Mouse (Mus musculus): ENCODE measurements at regions not wholly inside any gene's neighbourhood (a gene's known extent, or its start where the extent isn't known, plus 50 kb on each side); places are given as distances from the start of the nearest gene placed in this dataset.

- H3K4me1 ChIP-seq (replicated peaks; ENCODE audit: control insufficient read depth, insufficient read depth, low read length), result no peaks in the 10 kb centered on the region
- H3K27ac ChIP-seq (ENCODE audit: low read length), result no peak overlapping the region
- 30% methylated on average over 1 of the region's 1 CpGs for WGBS
- no peaks in the 10 kb centered on the region for H3K27me3 ChIP-seq (replicated peaks; ENCODE audit: control insufficient read depth, insufficient read depth, low read length)
- no peaks in the 10 kb centered on the region for H3K9me3 ChIP-seq (ENCODE audit: control insufficient read depth, low read length)
- H3K36me3 ChIP-seq (ENCODE audit: control insufficient read depth, insufficient read depth), result no peaks in the 10 kb centered on the region
- no peak overlapping the region for H3K4me2 ChIP-seq (ENCODE audit: low read length)
- ATAC-seq, result no peak
- H3K4me3 ChIP-seq (replicated peaks; ENCODE audit: low read length), result no peak overlapping the region
- H3K9ac ChIP-seq (replicated peaks; ENCODE audit: low read depth, low read length), result no peak overlapping the region
These were observed 648.0 kb upstream of the Nova1 start for GRCm38 (mm10) chr12:47466740-47467139.

DNA sequence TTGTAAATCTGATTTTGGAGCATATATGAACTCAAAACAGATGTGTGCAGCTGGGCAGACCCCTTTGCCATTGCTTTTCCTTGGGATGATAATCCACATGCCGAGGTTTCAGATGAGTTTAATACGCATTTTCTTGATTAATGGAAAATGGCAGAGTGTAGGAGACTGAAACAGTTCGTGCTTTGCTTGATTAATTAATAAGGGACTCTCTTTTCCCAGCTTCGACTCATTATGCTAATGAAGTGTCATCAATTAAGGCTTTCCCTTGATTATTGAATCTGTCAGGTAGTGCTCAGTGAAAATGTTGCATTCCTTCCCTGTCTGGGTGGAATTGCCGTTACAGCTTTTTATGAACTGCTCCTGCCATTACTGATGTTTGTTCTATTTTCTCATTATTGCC is 647.2 kb upstream of the Nova1 start:
- Histone ChIP-seq H3K4me1 (replicated peaks; ENCODE audit: control insufficient read depth, insufficient read depth, low read length) (no peaks in the 10 kb centered on the region), H3K27ac (ENCODE audit: low read length) (no peak overlapping the region), H3K9me3 (ENCODE audit: control insufficient read depth, low read length) (no peaks in the 10 kb centered on the region), H3K36me3 (ENCODE audit: control insufficient read depth, insufficient read depth) (no peaks in the 10 kb centered on the region), H3K4me3 (replicated peaks; ENCODE audit: low read length) (no peak overlapping the region), H3K27me3 (replicated peaks; ENCODE audit: control insufficient read depth, insufficient read depth, low read length) (no peaks in the 10 kb centered on the region), H3K9ac (replicated peaks; ENCODE audit: low read depth, low read length) (no peak overlapping the region), H3K4me2 (ENCODE audit: low read length) (no peak overlapping the region)
- 38% methylated on average over 5 of the region's 5 CpGs for WGBS
- no peak for ATAC-seq

DNA sequence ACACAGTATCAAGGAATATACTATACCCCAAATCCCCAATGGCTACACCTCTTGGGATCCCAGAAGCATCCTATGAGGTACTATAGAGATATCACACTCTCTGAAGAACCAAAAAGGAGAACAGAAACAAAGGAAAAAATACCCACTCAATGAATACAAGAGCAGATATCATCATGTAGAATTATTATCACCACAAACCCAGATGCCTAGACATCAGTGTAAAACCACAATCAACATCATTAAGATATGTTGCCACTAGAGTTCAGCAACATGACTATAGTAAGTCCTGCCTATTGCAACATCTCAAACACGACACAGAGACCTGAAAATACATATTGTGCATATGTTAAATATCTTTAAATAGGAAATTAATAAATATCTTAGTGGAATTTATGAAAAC is 612.9 kb upstream of the Nova1 start:
- Histone ChIP-seq H3K4me2 (ENCODE audit: low read length) (no peak overlapping the region), H3K9me3 (ENCODE audit: control insufficient read depth, low read length) (no peaks in the 10 kb centered on the region), H3K36me3 (ENCODE audit: control insufficient read depth, insufficient read depth) (no peaks in the 10 kb centered on the region), H3K27me3 (replicated peaks; ENCODE audit: control insufficient read depth, insufficient read depth, low read length) (no peaks in the 10 kb centered on the region), H3K9ac (replicated peaks; ENCODE audit: low read depth, low read length) (no peak overlapping the region), H3K4me1 (replicated peaks; ENCODE audit: control insufficient read depth, insufficient read depth, low read length) (no peaks in the 10 kb centered on the region), H3K27ac (ENCODE audit: low read length) (no peak overlapping the region), H3K4me3 (replicated peaks; ENCODE audit: low read length) (no peak overlapping the region)
- no peak for ATAC-seq
- 64% methylated on average over 1 of the region's 1 CpGs for WGBS

- ATAC-seq, result 0 out of 2 replicates have a peak, but pooled peaks have one; percentile 8
- H3K9ac ChIP-seq (replicated peaks; ENCODE audit: low read depth, low read length), result no peak overlapping the region
These were observed 593.5 kb upstream of the Nova1 start for GRCm38 (mm10) chr12:47412251-47412650.

DNA sequence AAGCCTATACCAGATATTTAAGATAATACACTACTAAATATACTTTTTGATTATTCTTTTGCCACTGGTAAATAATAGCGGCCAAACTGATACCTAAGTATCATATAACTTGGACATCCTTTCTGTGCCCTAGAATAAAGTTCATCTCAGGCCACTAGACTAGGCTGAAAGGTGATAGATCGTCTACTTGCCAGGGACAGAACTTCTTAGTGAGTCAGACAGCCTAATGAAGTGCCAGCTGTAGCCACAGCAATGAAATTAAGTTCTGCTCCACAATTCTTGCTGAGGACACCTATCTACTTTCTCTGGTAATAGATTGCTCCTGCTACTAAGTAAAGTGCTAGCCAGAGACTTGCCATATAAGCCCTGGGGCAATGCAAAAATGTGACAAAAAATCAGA is 587.8 kb upstream of the Nova1 start:
- Histone ChIP-seq H3K4me3 (replicated peaks; ENCODE audit: low read length) (no peak overlapping the region), H3K27ac (ENCODE audit: low read length) (no peak overlapping the region), H3K9ac (replicated peaks; ENCODE audit: low read depth, low read length) (no peak overlapping the region), H3K4me2 (ENCODE audit: low read length) (no peak overlapping the region), H3K36me3 (ENCODE audit: control insufficient read depth, insufficient read depth) (no peaks in the 10 kb centered on the region), H3K9me3 (ENCODE audit: control insufficient read depth, low read length) (no peaks in the 10 kb centered on the region), H3K4me1 (replicated peaks; ENCODE audit: control insufficient read depth, insufficient read depth, low read length) (no peaks in the 10 kb centered on the region), H3K27me3 (replicated peaks; ENCODE audit: control insufficient read depth, insufficient read depth, low read length) (no peaks in the 10 kb centered on the region)
- 85% methylated on average over 2 of the region's 2 CpGs for WGBS
- no peak for ATAC-seq

More at GRCm38 (mm10) chr12:47412251-47412650, 593.5 kb upstream of the Nova1 start:
- WGBS, result 55% methylated on average over 4 of the region's 4 CpGs
- no peak overlapping the region for H3K27ac ChIP-seq (ENCODE audit: low read length)
- no peaks in the 10 kb centered on the region for H3K27me3 ChIP-seq (replicated peaks; ENCODE audit: control insufficient read depth, insufficient read depth, low read length)
- H3K4me3 ChIP-seq (replicated peaks; ENCODE audit: low read length), result no peak overlapping the region
- H3K36me3 ChIP-seq (ENCODE audit: control insufficient read depth, insufficient read depth), result no peaks in the 10 kb centered on the region
- no peak overlapping the region for H3K4me2 ChIP-seq (ENCODE audit: low read length)
- no peaks in the 10 kb centered on the region for H3K4me1 ChIP-seq (replicated peaks; ENCODE audit: control insufficient read depth, insufficient read depth, low read length)
- no peaks in the 10 kb centered on the region for H3K9me3 ChIP-seq (ENCODE audit: control insufficient read depth, low read length)

- H3K4me1 ChIP-seq (replicated peaks; ENCODE audit: control insufficient read depth, insufficient read depth, low read length), result no peaks in the 10 kb centered on the region
- H3K4me3 ChIP-seq (replicated peaks; ENCODE audit: low read length), result no peak overlapping the region
- H3K9me3 ChIP-seq (ENCODE audit: control insufficient read depth, low read length), result no peaks in the 10 kb centered on the region
- no peak overlapping the region for H3K4me2 ChIP-seq (ENCODE audit: low read length)
- 95% methylated on average over 2 of the region's 2 CpGs for WGBS
- ATAC-seq, result no peak
- H3K36me3 ChIP-seq (ENCODE audit: control insufficient read depth, insufficient read depth), result no peaks in the 10 kb centered on the region
- no peaks in the 10 kb centered on the region for H3K27me3 ChIP-seq (replicated peaks; ENCODE audit: control insufficient read depth, insufficient read depth, low read length)
- no peak overlapping the region for H3K27ac ChIP-seq (ENCODE audit: low read length)
- H3K9ac ChIP-seq (replicated peaks; ENCODE audit: low read depth, low read length), result no peak overlapping the region
These were observed 587.4 kb upstream of the Nova1 start for GRCm38 (mm10) chr12:47406131-47406530.

GRCm38 (mm10) chr12:47383225-47383624 is 564.5 kb upstream of the Nova1 start:
- H3K4me3 ChIP-seq (replicated peaks; ENCODE audit: low read length), result no peak overlapping the region
- H3K4me1 ChIP-seq (replicated peaks; ENCODE audit: control insufficient read depth, insufficient read depth, low read length), result no peaks in the 10 kb centered on the region
- no peak overlapping the region for H3K9ac ChIP-seq (replicated peaks; ENCODE audit: low read depth, low read length)
- ATAC-seq, result no peak
- no peak overlapping the region for H3K27ac ChIP-seq (ENCODE audit: low read length)
- H3K4me2 ChIP-seq (ENCODE audit: low read length), result no peak overlapping the region
- H3K9me3 ChIP-seq (ENCODE audit: control insufficient read depth, low read length), result no peaks in the 10 kb centered on the region
- WGBS, result 87% methylated on average over 1 of the region's 1 CpGs
- no peaks in the 10 kb centered on the region for H3K36me3 ChIP-seq (ENCODE audit: control insufficient read depth, insufficient read depth)
- no peaks in the 10 kb centered on the region for H3K27me3 ChIP-seq (replicated peaks; ENCODE audit: control insufficient read depth, insufficient read depth, low read length)

- Histone ChIP-seq H3K27ac (ENCODE audit: low read length) (no peak overlapping the region), H3K4me1 (replicated peaks; ENCODE audit: control insufficient read depth, insufficient read depth, low read length) (no peaks in the 10 kb centered on the region), H3K27me3 (replicated peaks; ENCODE audit: control insufficient read depth, insufficient read depth, low read length) (no peaks in the 10 kb centered on the region), H3K36me3 (ENCODE audit: control insufficient read depth, insufficient read depth) (no peaks in the 10 kb centered on the region), H3K9me3 (ENCODE audit: control insufficient read depth, low read length) (no peaks in the 10 kb centered on the region), H3K4me3 (replicated peaks; ENCODE audit: low read length) (no peak overlapping the region), H3K4me2 (ENCODE audit: low read length) (no peak overlapping the region), H3K9ac (replicated peaks; ENCODE audit: low read depth, low read length) (no peak overlapping the region)
- ATAC-seq, result no peak
- 70% methylated on average over 2 of the region's 2 CpGs for WGBS
These were observed 534.5 kb upstream of the Nova1 start for GRCm38 (mm10) chr12:47353269-47353668.

DNA sequence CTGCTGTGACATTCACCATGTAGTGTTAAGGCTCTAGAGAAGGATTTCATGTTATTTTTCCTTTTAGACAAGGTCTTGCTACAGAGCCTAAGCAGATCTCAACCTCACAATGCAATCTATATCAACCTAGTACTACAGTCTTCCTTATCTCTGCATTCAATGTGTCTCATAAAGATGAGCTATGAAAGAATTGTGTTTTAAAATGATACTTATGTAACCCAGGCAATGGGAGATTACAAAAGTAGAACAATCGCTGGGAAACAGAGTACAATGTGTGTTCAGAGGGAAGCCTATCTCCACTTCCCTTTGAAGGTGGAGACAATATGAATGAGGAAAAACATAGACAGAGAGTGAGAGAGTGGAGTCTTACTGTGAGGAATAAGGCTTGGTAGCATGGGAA is 532.5 kb upstream of the Nova1 start:
- no peak for ATAC-seq
- H3K4me2 ChIP-seq (ENCODE audit: low read length), result no peak overlapping the region
- H3K9me3 ChIP-seq (ENCODE audit: control insufficient read depth, low read length), result no peaks in the 10 kb centered on the region
- H3K4me1 ChIP-seq (replicated peaks; ENCODE audit: control insufficient read depth, insufficient read depth, low read length), result no peaks in the 10 kb centered on the region
- H3K9ac ChIP-seq (replicated peaks; ENCODE audit: low read depth, low read length), result no peak overlapping the region
- H3K36me3 ChIP-seq (ENCODE audit: control insufficient read depth, insufficient read depth), result no peaks in the 10 kb centered on the region
- no peak overlapping the region for H3K27ac ChIP-seq (ENCODE audit: low read length)
- no peaks in the 10 kb centered on the region for H3K27me3 ChIP-seq (replicated peaks; ENCODE audit: control insufficient read depth, insufficient read depth, low read length)
- no peak overlapping the region for H3K4me3 ChIP-seq (replicated peaks; ENCODE audit: low read length)
- WGBS, result 91% methylated on average over 1 of the region's 1 CpGs

GRCm38 (mm10) chr12:47313413-47313812 is 494.7 kb upstream of the Nova1 start:
- 15% methylated on average over 2 of the region's 2 CpGs for WGBS

More at GRCm38 (mm10) chr12:47313413-47313812, 494.7 kb upstream of the Nova1 start:
- Histone ChIP-seq H3K9me3 (ENCODE audit: control insufficient read depth, low read length) (no peaks in the 10 kb centered on the region), H3K27ac (ENCODE audit: low read length) (no peak overlapping the region), H3K4me2 (ENCODE audit: low read length) (no peak overlapping the region), H3K4me3 (replicated peaks; ENCODE audit: low read length) (no peak overlapping the region), H3K36me3 (ENCODE audit: control insufficient read depth, insufficient read depth) (no peaks in the 10 kb centered on the region), H3K27me3 (replicated peaks; ENCODE audit: control insufficient read depth, insufficient read depth, low read length) (no peaks in the 10 kb centered on the region), H3K9ac (replicated peaks; ENCODE audit: low read depth, low read length) (no peak overlapping the region), H3K4me1 (replicated peaks; ENCODE audit: control insufficient read depth, insufficient read depth, low read length) (no peaks in the 10 kb centered on the region)
- ATAC-seq, result no peak

Measured in forebrain, embryonic 16.5 days (tissue).